Mouse (Mus musculus): ENCODE data around the gene Map4k4. TPM values are rescaled to one million over a fixed set of nuclear protein-coding genes. Genes with fewer than 3 reads are reported as not detected.

Map4k4 gene
- polyA plus RNA-seq, 1 experiment from 2014 or later: 31.9 TPM

DNA sequence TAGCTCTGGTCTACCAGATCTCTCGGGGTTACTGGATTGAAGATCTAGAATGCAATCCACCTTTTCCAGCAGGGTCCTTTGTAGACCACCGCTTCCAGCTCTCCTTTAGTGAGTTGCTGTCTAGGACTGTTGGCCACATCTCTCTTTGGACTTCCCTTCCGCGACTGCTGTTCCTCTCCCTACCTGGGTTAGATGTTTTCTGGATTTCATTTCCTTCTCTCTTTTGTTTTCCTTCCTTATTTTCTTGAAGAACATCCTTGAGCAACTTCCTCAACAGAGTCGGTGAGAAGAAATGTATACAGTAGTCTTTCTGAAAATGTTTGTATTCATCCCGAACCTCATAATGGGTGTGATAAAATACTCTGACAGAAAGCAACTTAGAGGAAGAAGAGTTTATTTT lies 137.1 kb downstream of the Map4k4 start:
- no peaks in the 10 kb centered on the region for H3K9me3 ChIP-seq
- 80% methylated on average over 6 of the region's 6 CpGs for WGBS
- H3K27me3 ChIP-seq (replicated peaks): no peaks in the 10 kb centered on the region
- no peaks in the 10 kb centered on the region for H3K4me1 ChIP-seq
- H3K27ac ChIP-seq: no peak overlapping the region
- H3K4me3 ChIP-seq (replicated peaks): no peak overlapping the region
- H3K9ac ChIP-seq: no peak overlapping the region
- ATAC-seq (ENCODE audit: insufficient read depth, low FRiP score, low read depth): no peak
- no peak overlapping the region for H3K4me2 ChIP-seq
- no peaks in the 10 kb centered on the region for H3K36me3 ChIP-seq

DNA sequence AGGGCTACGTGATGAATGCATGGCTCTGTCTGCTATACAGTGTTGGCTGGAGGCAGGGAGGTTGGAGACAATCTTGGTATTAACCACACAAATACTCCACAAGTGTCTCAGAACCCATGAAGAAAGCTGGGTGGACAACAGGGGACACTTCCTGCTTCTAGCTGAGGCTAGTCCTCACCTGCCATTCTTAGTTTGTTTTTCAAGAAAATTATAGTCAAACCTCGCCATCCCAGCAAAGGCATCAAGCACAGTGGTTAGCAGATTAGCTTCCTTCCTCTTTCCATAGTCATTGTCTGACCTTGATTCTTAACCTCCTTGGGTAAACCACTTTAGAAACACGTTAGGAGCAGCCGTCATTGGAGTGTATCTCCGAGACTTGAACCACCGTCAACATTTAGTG lies 145.0 kb downstream of the Map4k4 start:
- ATAC-seq (ENCODE audit: insufficient read depth, low FRiP score, low read depth): no peak
- no peak overlapping the region for H3K27ac ChIP-seq
- H3K9ac ChIP-seq: no peak overlapping the region
- no peak overlapping the region for H3K4me2 ChIP-seq
- no peaks in the 10 kb centered on the region for H3K27me3 ChIP-seq (replicated peaks)
- no peaks in the 10 kb centered on the region for H3K36me3 ChIP-seq
- H3K4me3 ChIP-seq (replicated peaks): no peak overlapping the region
- H3K4me1 ChIP-seq: no peaks in the 10 kb centered on the region
- 61% methylated on average over 6 of the region's 6 CpGs for WGBS
- H3K9me3 ChIP-seq: no peaks in the 10 kb centered on the region

DNA sequence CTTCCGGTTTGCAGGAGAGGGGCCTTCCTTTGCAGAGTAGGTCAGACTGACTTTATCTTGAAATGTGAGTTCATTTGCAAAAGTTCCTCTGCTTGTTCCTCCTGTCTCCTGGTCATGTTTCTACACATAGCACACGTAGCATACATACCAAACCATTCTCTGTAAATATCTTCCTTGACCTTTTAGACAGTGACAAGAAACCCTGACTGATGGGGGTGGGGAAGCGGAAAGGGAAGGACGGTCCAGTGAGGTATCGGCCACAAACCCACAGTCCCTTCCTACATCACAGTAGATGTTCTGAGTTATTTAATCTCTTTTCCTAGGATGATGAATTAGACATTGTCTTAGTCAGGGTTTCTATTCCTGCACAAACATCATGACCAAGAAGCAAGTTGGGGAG lies 145.9 kb downstream of the Map4k4 start:
- no peaks in the 10 kb centered on the region for H3K27me3 ChIP-seq (replicated peaks)
- no peak overlapping the region for H3K9ac ChIP-seq
- WGBS: 66% methylated on average over 5 of the region's 5 CpGs
- no peak for ATAC-seq (ENCODE audit: insufficient read depth, low FRiP score, low read depth)
- no peak overlapping the region for H3K27ac ChIP-seq
- no peaks in the 10 kb centered on the region for H3K36me3 ChIP-seq
- H3K4me3 ChIP-seq (replicated peaks): no peak overlapping the region
- H3K9me3 ChIP-seq: no peaks in the 10 kb centered on the region
- no peak overlapping the region for H3K4me2 ChIP-seq
- H3K4me1 ChIP-seq: no peaks in the 10 kb centered on the region

DNA sequence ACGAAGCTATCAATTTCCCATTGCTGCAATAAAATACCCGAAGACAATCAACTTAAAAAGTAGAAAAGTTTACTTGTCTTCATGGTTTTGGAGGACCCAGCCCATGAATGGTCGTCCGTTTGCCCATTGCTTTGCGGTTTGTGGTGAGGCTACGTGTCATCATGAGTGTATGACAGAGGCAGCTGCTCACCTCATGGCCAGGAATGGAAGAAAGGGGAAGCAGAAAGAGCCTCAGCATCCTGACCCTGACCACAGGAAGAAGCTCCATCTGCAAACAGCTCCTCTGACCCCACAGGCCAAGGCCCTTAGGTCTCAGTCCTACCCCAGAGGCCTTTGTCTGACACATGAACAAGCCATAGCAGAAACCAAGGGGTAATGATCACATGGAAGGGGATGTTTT lies 150.4 kb downstream of the Map4k4 start:
- ATAC-seq (ENCODE audit: insufficient read depth, low FRiP score, low read depth): no peak

DNA sequence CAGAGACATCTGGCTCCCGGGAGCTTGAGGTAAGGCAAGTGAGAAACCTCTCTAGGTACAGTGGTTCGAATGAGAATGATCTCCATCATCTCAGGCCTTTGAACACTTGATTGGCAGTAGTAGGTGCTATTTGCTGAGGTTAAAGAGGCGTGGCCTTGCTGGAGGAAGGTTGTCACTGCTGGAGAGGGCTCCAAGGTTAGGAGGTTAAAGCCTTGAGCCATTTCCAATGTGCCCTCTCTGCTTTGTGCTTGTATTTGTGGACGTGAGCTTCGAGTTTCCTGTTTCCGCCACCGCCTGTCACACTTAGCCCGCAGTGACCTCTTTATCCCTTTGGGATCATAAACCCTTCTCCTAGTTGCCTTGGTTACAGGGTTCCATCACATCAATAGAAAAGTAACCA lies 151.4 kb downstream of the Map4k4 start:
- WGBS: 62% methylated on average over 8 of the region's 8 CpGs
- no peak for ATAC-seq (ENCODE audit: insufficient read depth, low FRiP score, low read depth)
- H3K4me1 ChIP-seq: no peaks in the 10 kb centered on the region
- H3K9ac ChIP-seq: no peak overlapping the region
- no peaks in the 10 kb centered on the region for H3K9me3 ChIP-seq
- H3K4me2 ChIP-seq: no peak overlapping the region
- no peak overlapping the region for H3K4me3 ChIP-seq (replicated peaks)
- H3K27me3 ChIP-seq (replicated peaks): no peaks in the 10 kb centered on the region
- no peak overlapping the region for H3K27ac ChIP-seq
- no peaks in the 10 kb centered on the region for H3K36me3 ChIP-seq

More for the DNA sequence above, 150.4 kb downstream of the Map4k4 start:
- no peaks in the 10 kb centered on the region for H3K9me3 ChIP-seq
- no peak overlapping the region for H3K9ac ChIP-seq
- H3K4me1 ChIP-seq: no peaks in the 10 kb centered on the region
- no peak overlapping the region for H3K27ac ChIP-seq
- H3K36me3 ChIP-seq: no peaks in the 10 kb centered on the region
- 89% methylated on average over 6 of the region's 6 CpGs for WGBS
- H3K4me3 ChIP-seq (replicated peaks): no peak overlapping the region
- H3K4me2 ChIP-seq: no peak overlapping the region
- H3K27me3 ChIP-seq (replicated peaks): no peaks in the 10 kb centered on the region

DNA sequence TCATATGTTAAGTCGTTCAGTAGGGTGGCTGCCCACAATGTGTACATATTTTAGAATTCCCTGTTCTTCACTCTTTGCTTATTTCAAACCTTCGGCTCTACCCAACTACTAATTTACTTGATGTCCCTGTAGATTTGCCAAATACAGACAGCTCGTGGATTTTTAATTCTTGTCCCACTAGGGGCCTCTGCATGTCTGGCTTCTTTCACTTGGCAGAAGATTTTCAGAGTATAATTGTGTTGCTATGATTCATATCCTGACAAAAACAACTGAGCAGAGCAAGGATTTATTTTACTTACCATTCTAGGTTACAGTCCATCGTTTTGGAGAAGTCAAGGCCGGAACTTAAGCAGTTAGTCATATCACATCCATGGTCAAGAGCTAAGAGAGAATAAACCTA lies 152.4 kb downstream of the Map4k4 start:
- ATAC-seq (ENCODE audit: insufficient read depth, low FRiP score, low read depth): no peak

DNA sequence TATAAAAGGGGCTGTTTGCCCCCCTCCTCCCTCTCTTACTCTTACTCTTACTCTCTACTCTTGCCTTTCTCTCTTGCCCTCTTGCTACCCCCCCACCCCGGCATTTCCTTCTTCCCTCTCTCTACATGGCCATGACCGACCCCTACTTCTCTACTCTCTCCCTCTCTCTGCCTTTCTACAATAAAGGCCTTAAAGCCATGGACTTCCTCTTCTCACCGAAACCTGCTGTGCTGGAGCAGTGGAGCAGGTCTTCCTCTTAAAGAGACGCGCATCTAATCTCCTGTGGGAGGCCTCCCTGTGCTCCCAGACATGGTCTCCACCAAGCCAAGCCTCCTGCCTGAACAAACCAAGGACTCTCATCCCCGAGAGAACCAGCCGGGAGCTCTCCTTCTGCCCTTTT lies 154.3 kb downstream of the Map4k4 start:
- Histone ChIP-seq H3K4me3 (replicated peaks) (no peak overlapping the region), H3K27ac (no peak overlapping the region), H3K4me1 (peaks cover 6% of the 10 kb centered on the region; the same call in 1 of the 2 replicates), H3K27me3 (replicated peaks) (no peaks in the 10 kb centered on the region), H3K36me3 (no peaks in the 10 kb centered on the region), H3K9me3 (no peaks in the 10 kb centered on the region), H3K9ac (no peak overlapping the region), H3K4me2 (no peak overlapping the region)
- no peak for ATAC-seq (ENCODE audit: insufficient read depth, low FRiP score, low read depth)
- WGBS: 70% methylated on average over 7 of the region's 7 CpGs

More for the DNA sequence above, 152.4 kb downstream of the Map4k4 start:
- no peak overlapping the region for H3K4me3 ChIP-seq (replicated peaks)
- H3K4me1 ChIP-seq: no peaks in the 10 kb centered on the region
- no peak overlapping the region for H3K27ac ChIP-seq
- H3K36me3 ChIP-seq: no peaks in the 10 kb centered on the region
- no peak overlapping the region for H3K9ac ChIP-seq
- H3K4me2 ChIP-seq: no peak overlapping the region
- H3K27me3 ChIP-seq (replicated peaks): no peaks in the 10 kb centered on the region
- H3K9me3 ChIP-seq: no peaks in the 10 kb centered on the region
- 69% methylated on average over 5 of the region's 5 CpGs for WGBS

DNA sequence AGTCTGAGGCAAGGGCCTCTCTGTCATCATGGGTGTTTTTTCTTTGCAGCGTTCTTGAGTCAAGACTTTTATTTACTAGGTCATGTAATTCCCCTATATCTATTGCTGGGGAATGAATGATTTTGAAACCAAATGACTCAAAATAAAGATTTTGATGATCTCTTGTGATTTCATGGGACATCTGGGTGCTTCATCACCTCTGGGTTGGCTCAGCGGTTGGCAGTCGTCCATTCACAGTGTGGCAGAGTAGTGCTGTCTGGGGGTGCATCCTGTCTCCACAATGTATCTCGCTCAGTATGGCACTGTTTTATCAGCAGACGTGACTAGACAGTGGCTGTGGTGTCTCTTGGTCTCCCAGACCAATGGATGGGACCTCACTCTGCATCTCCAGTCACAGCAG lies 155.2 kb downstream of the Map4k4 start:
- 90% methylated on average over 5 of the region's 5 CpGs for WGBS
- no peak overlapping the region for H3K4me3 ChIP-seq (replicated peaks)

DNA sequence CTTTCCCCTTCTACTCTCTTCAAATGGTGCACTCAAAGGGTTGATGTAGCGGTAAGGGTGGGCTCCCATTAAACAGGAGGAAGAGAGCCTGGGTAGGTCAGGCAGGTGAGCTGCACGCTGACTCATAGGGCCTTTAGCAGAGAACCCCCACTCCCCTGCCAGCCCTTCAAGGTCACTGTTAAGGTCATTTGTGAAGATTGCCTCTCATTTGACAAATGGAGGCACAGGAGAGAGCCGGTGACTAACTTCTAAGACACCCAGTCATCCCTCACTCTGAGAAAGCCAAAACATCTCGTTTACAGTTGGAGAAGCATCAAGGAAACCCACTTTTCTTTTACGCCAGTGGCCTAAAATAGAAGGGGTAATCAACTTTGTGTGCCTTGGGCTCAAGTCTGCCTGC lies 156.6 kb downstream of the Map4k4 start:
- H3K4me1 ChIP-seq: peaks cover 6% of the 10 kb centered on the region; the same call in 1 of the 2 replicates
- no peak for ATAC-seq (ENCODE audit: insufficient read depth, low FRiP score, low read depth)
- H3K36me3 ChIP-seq: no peaks in the 10 kb centered on the region
- H3K4me2 ChIP-seq: no peak overlapping the region
- 59% methylated on average over 5 of the region's 5 CpGs for WGBS
- H3K4me3 ChIP-seq (replicated peaks): no peak overlapping the region
- H3K9ac ChIP-seq: no peak overlapping the region
- H3K27me3 ChIP-seq (replicated peaks): no peaks in the 10 kb centered on the region
- H3K9me3 ChIP-seq: no peaks in the 10 kb centered on the region
- no peak overlapping the region for H3K27ac ChIP-seq

More for the DNA sequence above, 155.2 kb downstream of the Map4k4 start:
- Histone ChIP-seq H3K9me3 (no peaks in the 10 kb centered on the region), H3K4me1 (peaks cover 6% of the 10 kb centered on the region; the same call in 1 of the 2 replicates), H3K27ac (no peak overlapping the region), H3K27me3 (replicated peaks) (no peaks in the 10 kb centered on the region), H3K4me2 (no peak overlapping the region), H3K9ac (no peak overlapping the region), H3K36me3 (no peaks in the 10 kb centered on the region)
- ATAC-seq (ENCODE audit: insufficient read depth, low FRiP score, low read depth): no peak

DNA sequence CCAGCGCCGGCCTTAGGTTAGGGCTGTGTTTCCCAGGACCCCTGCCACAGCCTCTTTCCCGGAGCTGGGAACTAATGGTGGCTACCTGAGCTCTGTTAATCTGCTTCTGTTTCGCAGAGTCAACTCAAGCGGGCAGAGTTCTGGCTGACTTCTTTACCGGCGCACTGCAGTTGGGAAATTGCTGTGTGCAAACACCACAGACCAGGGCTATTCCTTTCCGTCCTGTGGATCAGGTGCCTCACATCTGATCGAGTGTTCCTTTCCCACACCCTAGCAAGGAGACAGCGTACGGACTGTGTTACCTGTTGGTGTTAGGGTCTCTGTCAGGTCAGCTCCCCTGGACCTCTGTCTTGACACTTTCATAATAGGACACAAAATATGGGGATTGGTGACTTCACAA lies 157.3 kb downstream of the Map4k4 start:
- Histone ChIP-seq H3K27ac (no peak overlapping the region), H3K4me1 (peaks cover 6% of the 10 kb centered on the region; the same call in 1 of the 2 replicates), H3K9ac (no peak overlapping the region), H3K9me3 (no peaks in the 10 kb centered on the region), H3K36me3 (no peaks in the 10 kb centered on the region), H3K4me3 (replicated peaks) (no peak overlapping the region), H3K27me3 (replicated peaks) (no peaks in the 10 kb centered on the region), H3K4me2 (no peak overlapping the region)
- ATAC-seq (ENCODE audit: insufficient read depth, low FRiP score, low read depth): no peak
- WGBS: 56% methylated on average over 11 of the region's 11 CpGs

DNA sequence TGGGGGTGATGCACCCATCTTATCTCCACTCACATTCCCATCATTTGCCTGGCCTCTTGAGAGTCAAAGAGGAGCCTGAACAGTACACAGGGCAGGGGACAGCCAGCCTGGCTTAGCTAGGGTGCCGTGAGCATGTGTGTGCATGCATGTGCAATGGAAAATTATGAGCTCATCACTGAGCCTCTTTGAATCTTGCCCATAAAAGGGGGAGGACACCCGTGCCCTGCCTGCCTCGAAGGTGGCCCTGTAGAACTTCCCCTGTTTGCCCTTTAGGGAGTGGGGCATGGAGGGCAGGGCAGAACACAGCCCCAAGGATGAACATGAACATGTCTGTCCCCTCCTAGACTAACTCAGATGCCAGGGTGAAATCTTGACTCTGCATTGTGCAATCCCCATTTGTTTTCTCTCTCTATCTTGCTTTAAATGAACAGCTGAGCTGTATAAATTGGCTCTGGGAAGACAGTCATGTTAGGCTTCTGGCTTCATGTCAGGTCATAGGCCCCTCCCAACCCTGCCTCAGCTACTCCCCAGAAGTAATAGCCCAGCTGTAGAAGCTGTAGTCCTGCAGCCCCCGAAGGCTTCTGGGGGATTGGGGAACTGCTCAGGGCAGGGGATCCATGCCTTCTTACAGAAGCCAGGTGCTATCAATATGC lies 158.5 kb downstream of the Map4k4 start:
- ATAC-seq (ENCODE audit: insufficient read depth, low FRiP score, low read depth): no peak
- no peaks in the 10 kb centered on the region for H3K9me3 ChIP-seq
- H3K4me2 ChIP-seq: no peak overlapping the region
- no peak overlapping the region for H3K27ac ChIP-seq
- WGBS: 60% methylated on average over 4 of the region's 4 CpGs
- no peak overlapping the region for H3K9ac ChIP-seq
- H3K36me3 ChIP-seq: no peaks in the 10 kb centered on the region
- no peaks in the 10 kb centered on the region for H3K27me3 ChIP-seq (replicated peaks)
- no peak overlapping the region for H3K4me3 ChIP-seq (replicated peaks)
- peaks cover 6% of the 10 kb centered on the region; the same call in 1 of the 2 replicates for H3K4me1 ChIP-seq

DNA sequence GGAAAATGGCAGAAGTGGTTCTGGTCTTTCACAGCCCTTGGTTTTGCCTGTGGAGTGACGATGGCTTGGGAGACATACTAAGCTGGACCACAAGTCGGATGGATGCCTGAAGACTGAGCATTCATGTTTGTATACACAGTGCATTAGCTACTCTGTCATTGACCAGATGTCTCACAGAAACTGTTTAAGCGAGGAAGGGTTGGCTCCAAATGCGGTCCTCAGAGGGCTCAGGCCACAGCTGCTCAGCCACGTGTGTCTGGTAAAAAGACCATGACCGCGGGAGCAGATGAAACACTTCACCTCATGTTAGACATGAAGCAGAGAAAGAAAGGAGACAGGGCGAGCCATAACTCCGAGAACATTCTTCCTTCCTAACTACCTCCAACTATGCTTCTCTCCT lies 160.6 kb downstream of the Map4k4 start:
- H3K4me2 ChIP-seq: no peak overlapping the region
- 54% methylated on average over 9 of the region's 9 CpGs for WGBS
- no peaks in the 10 kb centered on the region for H3K27me3 ChIP-seq (replicated peaks)
- H3K9ac ChIP-seq: no peak overlapping the region
- no peak for ATAC-seq (ENCODE audit: insufficient read depth, low FRiP score, low read depth)
- no peak overlapping the region for H3K4me3 ChIP-seq (replicated peaks)
- no peak overlapping the region for H3K27ac ChIP-seq
- no peaks in the 10 kb centered on the region for H3K9me3 ChIP-seq
- H3K4me1 ChIP-seq: peaks cover 6% of the 10 kb centered on the region; the same call in 1 of the 2 replicates
- H3K36me3 ChIP-seq: no peaks in the 10 kb centered on the region

DNA sequence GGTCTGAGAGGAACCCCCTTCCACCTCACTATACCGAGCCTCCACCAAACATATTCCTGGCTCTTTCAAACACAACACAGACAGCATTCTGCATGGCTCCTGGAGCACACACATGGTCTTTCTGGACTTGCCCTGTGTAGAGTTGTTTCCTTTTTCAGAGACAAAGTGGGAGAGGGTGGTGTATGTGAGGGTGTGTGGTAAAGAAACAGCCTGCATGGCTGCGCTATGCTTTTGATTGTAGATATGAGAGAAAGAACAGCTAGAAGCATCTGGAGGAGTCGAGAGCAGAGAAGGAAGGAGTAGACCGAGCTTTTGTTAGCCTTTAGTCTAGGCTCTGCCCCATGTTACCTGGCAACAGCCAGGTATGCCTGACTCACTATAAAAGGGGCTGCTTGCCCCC lies 162.7 kb downstream of the Map4k4 start:
- H3K9ac ChIP-seq: no peak overlapping the region
- no peak; the same call in 1 of the 2 replicates for ATAC-seq (ENCODE audit: insufficient read depth, low FRiP score, low read depth)
- H3K4me1 ChIP-seq: peaks cover 6% of the 10 kb centered on the region; the same call in 1 of the 2 replicates
- H3K9me3 ChIP-seq: no peaks in the 10 kb centered on the region
- no peaks in the 10 kb centered on the region for H3K36me3 ChIP-seq
- 56% methylated on average over 4 of the region's 4 CpGs for WGBS
- H3K4me2 ChIP-seq: no peak overlapping the region
- H3K27ac ChIP-seq: no peak overlapping the region
- H3K4me3 ChIP-seq (replicated peaks): no peak overlapping the region
- H3K27me3 ChIP-seq (replicated peaks): no peaks in the 10 kb centered on the region
